Mouse (Mus musculus) 3134 (cell line): Measurements from ENCODE around the gene Akap9.
A peak's percentile ranks its signal among the peaks of the same experiment; 100 is the strongest.
"Not testable (repeated sequence)": the region's sequence is repeated elsewhere in the genome, so short reads cannot be mapped to it uniquely, and the experiment has no call there.

Source experiments
- DNase-seq: peaks from one replicate; pipeline ENCODE4 v3.0.0-alpha.2; 2011; ENCODE audit warnings: low spot score; ENCODE audit not compliant: insufficient read length; ENCODE audit errors: extremely low read depth

The Akap9 gene

GRCm38 (mm10) chr5:3968415-3968814 is 40.6 kb downstream of the Akap9 start:
- no peak for DNase-seq

GRCm38 (mm10) chr5:3969114-3969513 is 41.3 kb downstream of the Akap9 start:
- DNase-seq: no peak

- DNase-seq: no peak
These were observed 43.1 kb downstream of the Akap9 start for GRCm38 (mm10) chr5:3970936-3971335.

- DNase-seq: no peak
These were observed 45.9 kb downstream of the Akap9 start for GRCm38 (mm10) chr5:3973764-3974163.

- no peak for DNase-seq
These were observed 47.0 kb downstream of the Akap9 start for GRCm38 (mm10) chr5:3974896-3975295.

GRCm38 (mm10) chr5:3976111-3976510 is 48.3 kb downstream of the Akap9 start:
- no peak for DNase-seq

- DNase-seq: no peak
These were observed 50.0 kb downstream of the Akap9 start for GRCm38 (mm10) chr5:3977904-3978303.

GRCm38 (mm10) chr5:3989608-3990007 is 61.8 kb downstream of the Akap9 start:
- DNase-seq: peak; percentile 28

- no peak for DNase-seq
These were observed 62.6 kb downstream of the Akap9 start for GRCm38 (mm10) chr5:3990499-3990898.

GRCm38 (mm10) chr5:4004531-4005469 is 76.9 kb downstream of the Akap9 start:
- DNase-seq: no peak

- DNase-seq: no peak
These were observed 78.8 kb downstream of the Akap9 start for GRCm38 (mm10) chr5:4006606-4007005.

- no peak for DNase-seq
These were observed 80.4 kb downstream of the Akap9 start for GRCm38 (mm10) chr5:4008266-4008665.

- DNase-seq: no peak
These were observed 81.7 kb downstream of the Akap9 start for GRCm38 (mm10) chr5:4009540-4009939.

GRCm38 (mm10) chr5:4017646-4018045 is 89.8 kb downstream of the Akap9 start:
- not testable (repeated sequence) for DNase-seq

- DNase-seq: no peak
These were observed 91.5 kb downstream of the Akap9 start for GRCm38 (mm10) chr5:4019377-4019776.

- no peak for DNase-seq
These were observed 92.2 kb downstream of the Akap9 start for GRCm38 (mm10) chr5:4020018-4020417.

- DNase-seq: no peak
These were observed 95.3 kb downstream of the Akap9 start for GRCm38 (mm10) chr5:4023186-4023585.

- no peak for DNase-seq
These were observed 96.2 kb downstream of the Akap9 start for GRCm38 (mm10) chr5:4023742-4024681.

- DNase-seq: no peak
These were observed 96.9 kb downstream of the Akap9 start for GRCm38 (mm10) chr5:4024727-4025126.

- DNase-seq: not testable (repeated sequence)
These were observed 98.5 kb downstream of the Akap9 start for GRCm38 (mm10) chr5:4026336-4026735.

- no peak for DNase-seq
These were observed 100.8 kb downstream of the Akap9 start for GRCm38 (mm10) chr5:4028486-4029173.
